Mouse (Mus musculus): ENCODE data around the gene Lef1. TPM values are rescaled to one million over a fixed set of nuclear protein-coding genes. Genes with fewer than 3 reads are reported as not detected.
A peak's percentile ranks its signal among the peaks of the same experiment; 100 is the strongest.

Lef1 gene
- polyA plus RNA-seq, 1 experiment from 2014 or later: 37.1 TPM

DNA sequence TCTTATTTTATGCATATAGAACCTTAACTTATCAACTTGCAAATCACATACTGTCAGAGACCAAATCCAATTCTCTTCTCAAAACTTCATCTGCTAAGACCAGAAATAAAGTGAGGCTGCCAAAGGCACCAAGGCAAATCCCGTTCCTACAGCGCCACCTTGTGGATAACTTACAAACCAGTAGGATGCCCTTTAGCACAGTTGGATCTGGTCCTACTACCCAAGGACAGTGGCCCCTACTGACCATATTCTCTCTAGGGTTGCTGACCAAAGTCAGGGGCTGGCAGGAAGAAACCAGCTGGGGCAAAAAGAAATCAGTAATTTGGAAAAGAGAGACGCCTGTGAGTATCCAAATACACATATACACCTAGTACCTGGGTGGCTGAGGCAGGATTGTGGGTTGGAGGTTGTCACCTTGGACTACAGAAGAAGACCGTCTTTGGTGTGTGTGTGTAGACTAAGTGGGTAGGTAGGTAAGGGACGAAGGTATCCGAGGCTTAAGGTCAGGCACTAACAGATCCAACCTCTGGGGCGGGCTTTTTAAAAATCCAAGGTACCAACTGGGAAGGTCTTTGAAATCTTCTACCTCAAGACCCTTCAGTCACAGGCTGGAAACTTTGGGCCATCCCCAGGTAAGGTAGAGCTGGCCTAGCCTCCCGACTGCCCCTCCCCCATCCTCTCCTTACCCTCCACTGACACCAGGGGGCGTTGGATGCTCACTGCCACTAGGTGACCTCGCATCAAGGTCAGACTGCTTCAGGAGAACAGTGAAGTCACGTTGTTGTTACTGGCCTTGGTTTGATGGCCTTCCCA is 135.7 kb downstream of the Lef1 start:
- no peak overlapping the region for H3K9ac ChIP-seq
- no peak overlapping the region for H3K27ac ChIP-seq
- peaks cover 62% of the 10 kb centered on the region for H3K36me3 ChIP-seq
- H3K9me3 ChIP-seq: no peaks in the 10 kb centered on the region
- no peak for ATAC-seq (ENCODE audit: insufficient number of reproducible peaks, low FRiP score, low TSS enrichment, low read depth)
- H3K27me3 ChIP-seq: no peaks in the 10 kb centered on the region
- WGBS: 54% methylated on average over 11 of the region's 11 CpGs
- no peaks in the 10 kb centered on the region for H3K4me1 ChIP-seq
- H3K4me2 ChIP-seq: no peak overlapping the region
- H3K4me3 ChIP-seq: no peak overlapping the region

GRCm38 (mm10) chr3:131246579-131247046 is 136.3 kb downstream of the Lef1 start:
- Histone ChIP-seq H3K27ac (no peak overlapping the region), H3K4me3 (no peak overlapping the region), H3K4me2 (no peak overlapping the region), H3K4me1 (no peaks in the 10 kb centered on the region), H3K9ac (no peak overlapping the region), H3K36me3 (peaks cover 58% of the 10 kb centered on the region), H3K9me3 (no peaks in the 10 kb centered on the region), H3K27me3 (no peaks in the 10 kb centered on the region)
- 0 out of 2 replicates have a peak, but pooled peaks have one; percentile 53 for ATAC-seq (ENCODE audit: insufficient number of reproducible peaks, low FRiP score, low TSS enrichment, low read depth)
- 73% methylated on average over 8 of the region's 8 CpGs for WGBS

DNA sequence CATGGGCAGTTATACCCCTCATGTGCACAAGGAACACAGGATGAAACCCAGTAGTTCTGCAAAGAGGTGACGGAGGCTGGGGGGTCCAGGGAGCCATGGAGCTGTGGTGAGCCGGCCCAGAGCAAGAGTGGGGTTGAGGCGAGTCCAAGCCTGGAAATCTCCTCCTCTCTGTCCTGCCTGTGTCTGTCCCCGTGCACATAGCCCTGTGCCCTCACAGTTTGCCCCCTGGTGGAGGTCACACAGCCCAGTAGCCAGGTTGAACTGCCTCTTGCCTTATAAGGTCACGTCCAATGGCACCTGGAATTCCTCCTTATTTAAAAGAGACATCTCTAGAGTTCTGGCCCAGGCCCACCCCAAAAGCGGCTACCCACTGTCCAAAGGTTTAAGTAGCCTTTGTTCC is 137.2 kb downstream of the Lef1 start:
- H3K4me1 ChIP-seq: no peaks in the 10 kb centered on the region
- H3K27ac ChIP-seq: no peak overlapping the region
- H3K9me3 ChIP-seq: no peaks in the 10 kb centered on the region
- no peak overlapping the region for H3K4me2 ChIP-seq
- no peak overlapping the region for H3K9ac ChIP-seq
- H3K36me3 ChIP-seq: peaks cover 57% of the 10 kb centered on the region
- no peaks in the 10 kb centered on the region for H3K27me3 ChIP-seq
- no peak overlapping the region for H3K4me3 ChIP-seq
- ATAC-seq (ENCODE audit: insufficient number of reproducible peaks, low FRiP score, low TSS enrichment, low read depth): no peak
- WGBS: 81% methylated on average over 6 of the region's 6 CpGs

- Histone ChIP-seq H3K27ac (no peak overlapping the region; the same call in 1 of the 2 replicates), H3K4me3 (no peak overlapping the region), H3K27me3 (no peaks in the 10 kb centered on the region), H3K4me1 (no peaks in the 10 kb centered on the region), H3K36me3 (peaks cover 53% of the 10 kb centered on the region), H3K9me3 (no peaks in the 10 kb centered on the region), H3K4me2 (no peak overlapping the region), H3K9ac (no peak overlapping the region)
- WGBS: 82% methylated on average over 5 of the region's 5 CpGs
- ATAC-seq (ENCODE audit: insufficient number of reproducible peaks, low FRiP score, low TSS enrichment, low read depth): no peak
Observed at GRCm38 (mm10) chr3:131247851-131248250, 137.6 kb downstream of the Lef1 start.

DNA sequence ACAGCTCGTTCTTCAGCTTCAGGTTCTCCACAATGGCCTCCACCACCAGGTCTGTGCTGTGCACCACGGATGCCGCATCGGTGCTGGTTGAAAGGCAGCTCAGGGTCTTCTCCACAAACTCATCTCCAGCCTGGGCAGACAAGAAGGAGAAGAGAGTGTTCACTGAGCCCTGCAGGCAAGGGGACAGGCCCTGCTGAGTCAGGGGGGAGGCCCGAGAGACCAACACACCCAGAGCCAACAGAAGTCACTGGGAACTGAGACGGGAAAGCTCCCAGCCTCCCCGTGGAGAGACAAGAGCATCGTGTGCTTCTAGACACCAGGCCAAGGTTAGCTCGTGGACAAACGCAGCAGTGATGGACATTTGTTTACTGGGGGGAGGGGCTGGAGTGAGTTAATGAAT is 138.2 kb downstream of the Lef1 start:
- WGBS: 86% methylated on average over 10 of the region's 10 CpGs
- Histone ChIP-seq H3K36me3 (peaks cover 51% of the 10 kb centered on the region), H3K4me2 (no peak overlapping the region), H3K9me3 (no peaks in the 10 kb centered on the region), H3K27me3 (no peaks in the 10 kb centered on the region), H3K27ac (peak overlapping the region; percentile 17; the same call in 1 of the 2 replicates), H3K9ac (no peak overlapping the region), H3K4me1 (no peaks in the 10 kb centered on the region), H3K4me3 (no peak overlapping the region)
- no peak for ATAC-seq (ENCODE audit: insufficient number of reproducible peaks, low FRiP score, low TSS enrichment, low read depth)

- 82% methylated on average over 2 of the region's 2 CpGs for WGBS
- no peak overlapping the region for H3K9ac ChIP-seq
- H3K27me3 ChIP-seq: no peaks in the 10 kb centered on the region
- no peaks in the 10 kb centered on the region for H3K4me1 ChIP-seq
- no peaks in the 10 kb centered on the region for H3K9me3 ChIP-seq
- H3K4me3 ChIP-seq: no peak overlapping the region
- H3K36me3 ChIP-seq: peaks cover 45% of the 10 kb centered on the region
- H3K27ac ChIP-seq: no peak overlapping the region; the same call in 1 of the 2 replicates
- ATAC-seq (ENCODE audit: insufficient number of reproducible peaks, low FRiP score, low TSS enrichment, low read depth): no peak
- no peak overlapping the region for H3K4me2 ChIP-seq
Observed at GRCm38 (mm10) chr3:131250283-131250682, 140.0 kb downstream of the Lef1 start.

DNA sequence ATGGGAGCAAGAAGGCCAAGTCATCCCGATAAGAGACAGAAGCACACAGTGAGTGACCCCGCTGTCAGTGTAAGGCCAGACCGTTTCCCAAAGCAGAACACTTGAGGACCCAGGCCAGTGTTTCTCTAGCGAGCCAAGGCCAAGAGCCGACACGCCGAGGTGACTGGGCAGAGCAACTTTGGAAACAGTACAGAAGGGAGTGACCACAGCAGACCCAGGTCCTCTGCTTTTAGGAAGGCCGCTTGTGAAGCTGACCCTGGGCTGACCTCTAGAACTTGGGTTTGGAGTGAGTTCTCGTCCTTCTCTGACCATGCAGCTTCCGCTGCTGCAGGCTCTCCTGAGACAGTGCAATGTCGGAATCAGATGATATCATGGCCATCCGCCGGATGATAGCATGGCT is 140.7 kb downstream of the Lef1 start:
- H3K9ac ChIP-seq: no peak overlapping the region
- H3K4me2 ChIP-seq: no peak overlapping the region
- H3K9me3 ChIP-seq: no peaks in the 10 kb centered on the region
- no peaks in the 10 kb centered on the region for H3K4me1 ChIP-seq
- no peak overlapping the region for H3K4me3 ChIP-seq
- H3K27ac ChIP-seq: no peak overlapping the region
- WGBS: 81% methylated on average over 13 of the region's 13 CpGs
- H3K36me3 ChIP-seq: peaks cover 48% of the 10 kb centered on the region
- no peaks in the 10 kb centered on the region for H3K27me3 ChIP-seq
- ATAC-seq (ENCODE audit: insufficient number of reproducible peaks, low FRiP score, low TSS enrichment, low read depth): no peak

DNA sequence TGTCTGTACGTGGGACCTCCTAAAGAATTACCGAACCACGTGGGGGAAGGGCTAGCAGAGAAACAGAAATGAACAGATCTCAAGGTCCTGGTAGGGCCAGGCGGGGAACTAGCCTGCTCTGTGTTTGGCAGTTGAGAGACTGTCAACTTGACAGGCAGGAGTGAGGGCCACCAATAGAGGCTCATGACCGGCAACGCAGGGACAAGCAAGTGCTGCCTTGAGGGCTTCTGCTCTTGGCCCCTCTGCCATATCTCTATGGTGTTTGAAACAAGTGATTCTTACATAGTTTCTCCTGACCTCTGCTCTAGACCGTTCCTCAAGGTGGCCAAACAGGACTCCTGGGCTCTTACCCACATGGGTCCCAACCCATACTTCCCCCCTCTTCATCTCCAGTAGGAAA is 141.3 kb downstream of the Lef1 start:
- Histone ChIP-seq H3K4me2 (no peak overlapping the region), H3K27ac (no peak overlapping the region), H3K9me3 (no peaks in the 10 kb centered on the region), H3K9ac (no peak overlapping the region), H3K4me3 (no peak overlapping the region), H3K36me3 (peaks cover 44% of the 10 kb centered on the region), H3K27me3 (no peaks in the 10 kb centered on the region), H3K4me1 (no peaks in the 10 kb centered on the region)
- WGBS: 89% methylated on average over 7 of the region's 7 CpGs
- ATAC-seq (ENCODE audit: insufficient number of reproducible peaks, low FRiP score, low TSS enrichment, low read depth): no peak

DNA sequence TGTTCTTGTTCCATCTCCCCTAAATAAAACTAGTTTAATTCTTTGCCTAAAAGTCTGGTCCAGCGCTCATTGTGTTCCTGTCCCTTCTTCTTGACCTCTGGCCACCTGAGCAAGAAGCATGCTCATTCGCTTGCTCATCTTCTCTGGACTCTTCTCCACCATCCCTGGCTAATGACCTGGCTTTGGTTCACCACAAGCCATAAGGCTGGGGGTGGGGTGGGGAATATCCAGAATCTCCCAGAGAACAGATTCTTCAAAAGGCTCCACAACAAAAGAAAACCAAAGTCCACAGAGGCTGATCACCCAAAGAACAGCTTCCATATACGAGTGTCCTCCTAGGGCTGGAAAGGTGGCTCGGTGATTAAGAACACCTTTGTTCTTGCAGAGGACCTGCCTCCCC is 144.7 kb downstream of the Lef1 start:
- Histone ChIP-seq H3K9ac (no peak overlapping the region), H3K27me3 (no peaks in the 10 kb centered on the region), H3K4me3 (no peak overlapping the region), H3K36me3 (peaks cover 13% of the 10 kb centered on the region), H3K27ac (no peak overlapping the region), H3K9me3 (no peaks in the 10 kb centered on the region), H3K4me1 (no peaks in the 10 kb centered on the region), H3K4me2 (no peak overlapping the region)
- WGBS: 90% methylated on average over 4 of the region's 4 CpGs
- ATAC-seq (ENCODE audit: insufficient number of reproducible peaks, low FRiP score, low TSS enrichment, low read depth): no peak

GRCm38 (mm10) chr3:131255399-131255981 is 145.2 kb downstream of the Lef1 start:
- Histone ChIP-seq H3K27me3 (no peaks in the 10 kb centered on the region), H3K4me3 (no peak overlapping the region), H3K4me1 (no peaks in the 10 kb centered on the region), H3K36me3 (peaks cover 13% of the 10 kb centered on the region), H3K4me2 (no peak overlapping the region), H3K9me3 (no peaks in the 10 kb centered on the region), H3K27ac (no peak overlapping the region), H3K9ac (no peak overlapping the region)
- WGBS: 90% methylated on average over 3 of the region's 3 CpGs
- ATAC-seq (ENCODE audit: insufficient number of reproducible peaks, low FRiP score, low TSS enrichment, low read depth): no peak

- ATAC-seq (ENCODE audit: insufficient number of reproducible peaks, low FRiP score, low TSS enrichment, low read depth): no peak
- Histone ChIP-seq H3K27ac (no peak overlapping the region), H3K4me1 (no peaks in the 10 kb centered on the region), H3K4me3 (no peak overlapping the region), H3K4me2 (no peak overlapping the region), H3K9ac (no peak overlapping the region), H3K9me3 (no peaks in the 10 kb centered on the region), H3K36me3 (peaks cover 17% of the 10 kb centered on the region), H3K27me3 (no peaks in the 10 kb centered on the region)
- WGBS: 88% methylated on average over 3 of the region's 3 CpGs
Observed at GRCm38 (mm10) chr3:131258921-131259320, 148.7 kb downstream of the Lef1 start.

DNA sequence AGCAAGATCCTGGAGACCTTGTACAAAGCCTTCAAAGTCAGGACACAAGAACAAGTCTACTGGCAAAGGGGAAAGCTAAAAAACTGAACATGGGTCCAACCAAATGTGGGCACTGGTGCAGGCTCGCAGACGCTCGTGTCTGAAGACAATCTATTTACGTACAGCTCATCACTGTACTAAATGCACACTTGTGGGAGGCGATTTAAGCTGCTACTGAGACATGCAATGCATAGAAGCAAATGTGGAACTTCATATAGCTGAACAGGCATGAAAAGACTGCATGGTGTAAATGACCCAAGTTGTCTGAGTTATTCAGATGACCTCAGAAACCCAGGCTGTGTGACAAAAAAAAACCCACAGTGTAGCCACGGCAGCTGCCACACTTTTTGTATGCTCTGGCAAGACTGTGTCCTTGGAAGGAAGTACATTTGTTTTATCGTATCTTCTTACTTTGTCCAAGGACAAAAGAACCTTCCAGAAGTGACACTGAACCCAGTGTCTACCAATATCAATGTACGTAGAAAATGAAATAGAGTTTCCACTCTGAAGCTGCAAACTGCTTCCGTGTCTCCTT is 149.2 kb downstream of the Lef1 start:
- H3K36me3 ChIP-seq: peaks cover 18% of the 10 kb centered on the region
- no peak overlapping the region for H3K4me3 ChIP-seq
- no peak overlapping the region for H3K4me2 ChIP-seq
- no peaks in the 10 kb centered on the region for H3K9me3 ChIP-seq
- WGBS: 85% methylated on average over 9 of the region's 9 CpGs
- H3K27ac ChIP-seq: no peak overlapping the region
- H3K9ac ChIP-seq: no peak overlapping the region
- ATAC-seq (ENCODE audit: insufficient number of reproducible peaks, low FRiP score, low TSS enrichment, low read depth): no peak
- no peaks in the 10 kb centered on the region for H3K4me1 ChIP-seq
- H3K27me3 ChIP-seq: no peaks in the 10 kb centered on the region
